ENCODE assay signal across 31 mouse cellular contexts in the genomic region with DNA sequence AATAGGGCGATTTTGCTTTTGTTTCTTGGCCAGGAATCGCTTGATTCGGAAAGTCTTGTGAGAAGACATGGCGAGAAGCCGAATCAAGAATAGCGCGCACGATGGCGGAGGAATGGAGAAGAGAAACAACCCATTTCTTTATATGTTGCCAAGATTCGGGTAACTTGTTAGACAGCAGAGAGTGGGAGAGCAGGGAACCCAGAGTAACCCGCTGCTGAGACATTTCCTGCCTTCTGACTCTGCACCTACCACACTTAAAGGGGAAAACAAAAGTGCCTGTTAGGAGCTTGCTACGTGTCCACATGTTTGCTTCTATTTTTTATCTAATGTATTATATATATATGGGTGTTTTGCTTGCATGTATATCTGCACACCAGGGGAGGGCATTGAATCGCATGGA. TPM values are rescaled to one million over a fixed set of nuclear protein-coding genes. Genes with fewer than 3 reads are reported as not detected.
DNase-seq lines count a peak whose midpoint lies in the region; ATAC-seq and TF ChIP-seq lines count a peak whose summit lies in the region.
"Had no signal": no experiment of that assay in that cellular context is flagged by ENCODE, and none has a peak within 500 bp of the region (broad histone marks: within the 10 kb centered on the region; RNA-seq: fewer than 3 reads in every experiment).

No protein-coding gene starts in this region.

- no peaks in the 10 kb centered on the region for H3K27me3 ChIP-seq in thymus, adult 2 months (ENCODE audit: control insufficient read depth, insufficient read depth, low read length)
- H3K27me3 ChIP-seq: embryonic facial prominence, embryonic 15.5 days; forebrain, embryonic 15.5 days had no signal

- no peak overlapping the region for H3K4me3 ChIP-seq in thymus, adult 2 months (ENCODE audit: control insufficient read depth, insufficient read depth, low read length)
- H3K4me3 ChIP-seq in gastrocnemius, adult 2 months, result no peak overlapping the region
- H3K4me3 ChIP-seq: embryonic facial prominence, embryonic 12.5 days; embryonic facial prominence, embryonic 15.5 days; forebrain, embryonic 12.5 days; forebrain, embryonic 15.5 days; heart, embryonic 12.5 days; heart, embryonic 15.5 days; hindbrain, embryonic 10.5 days had no signal

- TF ChIP-seq POLR2A in thymus, adult 2 months (IDR thresholded peaks at IDR 0.05; ENCODE audit: control insufficient read depth, extremely low read depth, insufficient read depth, low read length, poor library complexity), result no peak

- no peak for DNase-seq in frontal cortex, postnatal 14 days (ENCODE audit: low spot score in 2 of 2)
- no peak for DNase-seq in thymus, adult 2 months
- DNase-seq in thymus, adult 18-20 months, result no peak
- DNase-seq in thymus, postnatal 25 days, result peak; percentile 41
- DNase-seq in gastrocnemius, adult 2 months, result no peak
- DNase-seq in ovary, adult 18-20 months (ENCODE audit: low spot score), result no peak
- DNase-seq: adrenal gland, adult 8-10 months; adrenal gland, postnatal 36 days; cerebellum, adult 11 months; cerebellum, adult 2 months; cerebellum, adult 9-11 months; cerebellum, postnatal 25 days; gastrocnemius, postnatal 25 days; heart, postnatal 10 days; heart, postnatal 36 days had no signal

- no peak for TF ChIP-seq CTCF in thymus, adult 2 months (IDR thresholded peaks at IDR 0.05; ENCODE audit: borderline replicate concordance, control insufficient read depth, extremely low read depth, insufficient read depth, low read length, poor library complexity)
- TF ChIP-seq CTCF in gastrocnemius, adult 2 months (IDR thresholded peaks at IDR 0.05), result no peak

- H3K36me3 ChIP-seq in thymus, adult 2 months (ENCODE audit: control insufficient read depth, insufficient read depth, low read length), result no peaks in the 10 kb centered on the region
- H3K36me3 ChIP-seq: embryonic facial prominence, embryonic 12.5 days; embryonic facial prominence, embryonic 15.5 days; forebrain, embryonic 12.5 days; forebrain, embryonic 15.5 days; heart, embryonic 12.5 days; heart, embryonic 15.5 days; hindbrain, embryonic 10.5 days had no signal

- 75% methylated on average over 13 of the region's 13 CpGs for WGBS in thymus, adult 2 months

- peaks cover 26% of the 10 kb centered on the region for H3K4me1 ChIP-seq in thymus, adult 2 months (replicated peaks; ENCODE audit: control insufficient read depth, insufficient read depth, low read length)
- H3K4me1 ChIP-seq: embryonic facial prominence, embryonic 15.5 days; forebrain, embryonic 12.5 days; forebrain, embryonic 15.5 days had no signal

- peak overlapping the region; percentile 67; the same call in 1 of the 2 replicates for H3K27ac ChIP-seq in thymus, adult 2 months (ENCODE audit: control insufficient read depth, insufficient read depth, low read length)
- H3K27ac ChIP-seq in gastrocnemius, adult 2 months, result no peak overlapping the region
- H3K27ac ChIP-seq: embryonic facial prominence, embryonic 12.5 days; embryonic facial prominence, embryonic 15.5 days; forebrain, embryonic 12.5 days; forebrain, embryonic 15.5 days; heart, embryonic 15.5 days; hindbrain, embryonic 10.5 days; hindbrain, embryonic 14.5 days; hindbrain, postnatal 0 days had no signal

- intact Hi-C loops in gastrocnemius, adult 2 months (cut with DNase I), result no loop called here

- ATAC-seq in frontal cortex, adult (ENCODE audit: low TSS enrichment), result peak; percentile 67; the same call in 1 of the 2 replicates
- ATAC-seq: activated CD4-positive, CD25-positive, alpha-beta regulatory T cell, adult 4 months; forebrain, embryonic 15.5 days; hindbrain, postnatal 0 days had no signal

RNA-seq across cellular contexts. Expression of gene Trim72, which starts 9.4 kb away (rescaled TPM):
- 1.4 and 13.4 TPM in 2 replicates for polyA plus RNA-seq in thymus, adult 2 months (2012; rRNA removed)
- total RNA-seq in gastrocnemius, adult 2 months (2021), result 100 to 1,000 TPM; 186 to 238 TPM
- total RNA-seq: common myeloid progenitor, adult 5-6 weeks had no signal
- polyA plus RNA-seq: forebrain, embryonic 12.5 days; forebrain, embryonic 15.5 days; hindbrain, embryonic 10.5 days; hindbrain, embryonic 14.5 days; hindbrain, postnatal 0 days had no signal

RNA-seq across cellular contexts. Expression of gene Pycard, which starts 19.4 kb away (rescaled TPM):
- 420 and 521 TPM in 2 replicates for polyA plus RNA-seq in thymus, adult 2 months (2012; rRNA removed)
- under 1 TPM; 0.38 to 0.89 TPM for total RNA-seq in gastrocnemius, adult 2 months (2021)

RNA-seq across cellular contexts. Expression of gene Fus, which starts 45.9 kb away (rescaled TPM):
- 478 and 527 TPM in 2 replicates for polyA plus RNA-seq in thymus, adult 2 months (2012; rRNA removed)
- total RNA-seq in gastrocnemius, adult 2 months (2021), result 10 to 100 TPM; 77.8 to 99.5 TPM

RNA-seq across cellular contexts. Expression of gene Itgam, which starts 49.3 kb away (rescaled TPM):
- polyA plus RNA-seq in thymus, adult 2 months (2012; rRNA removed), result 7.9 and 9.6 TPM in 2 replicates
- total RNA-seq in gastrocnemius, adult 2 months (2021), result 1 to 10 TPM; 1.0 to 1.9 TPM

RNA-seq across cellular contexts. Expression of gene Gm49368, which starts 49.4 kb away (rescaled TPM):
- 0.03 TPM in 1 of 2 replicates, not detected in the other for polyA plus RNA-seq in thymus, adult 2 months (2012; rRNA removed)
- total RNA-seq in gastrocnemius, adult 2 months (2021), result not detected
- total RNA-seq: adrenal gland, postnatal 36 days; common myeloid progenitor, adult 5-6 weeks; ES-E14; gastrocnemius, adult 8-10 months; gastrocnemius, postnatal 25 days; heart, adult 18-20 months; heart, postnatal 10 days; heart, postnatal 36 days; hindbrain, postnatal 0 days had no signal
- polyA plus RNA-seq: cerebellum, adult 2 months; embryonic facial prominence, embryonic 12.5 days; embryonic facial prominence, embryonic 15.5 days; forebrain, embryonic 12.5 days; forebrain, embryonic 15.5 days; gonadal fat pad, adult 2 months; heart, embryonic 12.5 days; heart, embryonic 15.5 days; hindbrain, embryonic 14.5 days; hindbrain, postnatal 0 days had no signal
